Mouse (Mus musculus) Muller cell, postnatal 12 days (primary cell): ENCODE results near the gene Shkbp1.

ENCODE experiments used
- DNase-seq: peaks from one replicate; pipeline ENCODE4 v3.0.0-alpha.2; 2015; ENCODE audit errors: inconsistent ontology term

Gene Shkbp1

GRCm38 (mm10) chr7:27334405-27334911 is 21.4 kb downstream of the Shkbp1 start:
- no peak for DNase-seq

DNA sequence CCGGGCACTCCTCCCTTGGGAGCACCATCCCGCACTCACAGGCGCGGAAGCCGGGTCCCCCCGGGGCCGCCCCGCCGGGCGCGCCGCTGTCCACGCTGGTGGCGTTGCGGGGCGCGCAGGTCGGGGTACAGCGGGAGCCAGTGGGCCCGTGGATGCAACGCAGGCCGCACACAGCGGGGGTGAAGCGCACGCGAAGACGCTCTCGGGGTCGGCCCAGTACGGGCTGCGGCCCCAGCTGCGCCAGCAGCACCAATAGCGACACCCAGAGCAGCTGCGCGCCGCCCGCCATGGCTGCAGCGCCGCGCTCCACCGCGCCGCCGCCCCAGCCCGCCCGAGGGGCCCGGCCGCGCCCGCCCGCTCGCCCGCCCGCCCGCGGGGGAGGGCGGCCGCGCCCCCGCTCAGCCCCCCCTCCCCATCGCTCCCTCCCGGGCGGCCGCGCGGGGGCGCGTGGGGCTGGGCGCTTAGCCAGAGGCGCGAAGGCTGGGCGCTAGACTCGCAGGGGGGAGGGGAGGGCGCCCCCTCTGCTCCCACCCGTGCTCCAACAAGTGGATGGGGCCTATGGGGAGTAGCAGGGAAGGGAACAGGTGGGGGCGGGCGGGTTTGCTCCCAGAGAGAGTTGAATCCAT is 22.4 kb downstream of the Shkbp1 start:
- peak; percentile 38 for DNase-seq

- DNase-seq: peak; percentile 90
These were observed 23.2 kb downstream of the Shkbp1 start for GRCm38 (mm10) chr7:27332353-27333199.

GRCm38 (mm10) chr7:27331854-27332253 is 24.0 kb downstream of the Shkbp1 start:
- DNase-seq: no peak

DNA sequence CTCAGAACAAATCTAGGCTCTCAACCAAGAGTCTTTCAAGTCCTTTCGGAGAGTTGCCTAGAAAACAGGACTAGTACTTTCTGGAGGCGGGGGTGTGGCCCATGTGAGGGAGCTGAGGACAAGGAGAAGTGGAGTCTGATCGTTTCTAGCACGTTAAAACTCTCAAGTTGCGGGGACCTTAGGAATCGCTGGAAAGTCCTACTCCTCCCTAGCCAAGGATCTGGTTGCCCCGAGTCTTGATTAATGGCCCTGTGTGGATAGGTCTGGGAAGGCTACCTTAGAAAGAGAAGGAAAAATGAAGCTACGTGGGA is 24.3 kb downstream of the Shkbp1 start:
- no peak for DNase-seq

DNA sequence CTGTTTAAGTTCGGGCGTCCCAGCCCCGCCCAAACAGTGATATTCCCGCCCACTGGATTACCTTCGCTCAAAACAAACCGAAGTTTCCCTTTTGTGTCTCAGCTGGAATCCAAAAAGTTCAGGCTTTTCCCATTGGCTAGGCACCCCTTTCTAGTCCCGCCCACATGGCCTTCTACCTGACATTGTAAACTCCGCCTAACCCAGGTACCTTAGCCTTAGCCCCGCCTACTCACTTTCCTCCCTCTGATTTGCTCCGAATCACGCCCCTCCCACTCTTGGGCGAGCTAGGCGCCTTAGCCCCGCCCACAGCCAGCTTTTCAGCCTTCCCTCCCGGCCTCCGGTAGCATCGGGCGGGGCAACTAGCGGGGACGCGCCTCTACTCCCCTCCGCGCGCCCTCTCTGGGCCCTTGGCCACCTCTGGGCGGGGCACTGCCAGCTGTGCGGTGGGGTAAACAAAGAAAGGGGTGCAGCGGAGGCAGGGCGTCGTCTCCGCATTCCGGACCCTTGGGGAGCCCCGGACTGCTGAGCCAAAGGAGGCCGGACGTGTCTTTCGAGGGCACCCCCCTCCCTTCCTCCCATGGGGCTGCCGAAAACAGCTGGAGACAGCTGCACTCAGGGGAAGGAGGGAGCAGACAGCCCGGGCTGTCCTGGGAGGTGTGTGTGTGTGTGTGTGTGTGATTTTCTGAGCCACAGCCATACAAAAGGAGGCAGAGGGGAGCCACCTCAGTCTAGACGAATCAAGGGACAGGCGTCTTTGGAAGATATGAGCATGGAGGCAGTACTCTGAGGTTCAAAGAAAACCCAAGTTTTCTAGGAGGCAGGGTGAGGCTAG is 24.9 kb downstream of the Shkbp1 start:
- peak; percentile 86 for DNase-seq

- no peak for DNase-seq
These were observed 25.8 kb downstream of the Shkbp1 start for GRCm38 (mm10) chr7:27329981-27330380.

- peak; percentile 87 for DNase-seq
These were observed 26.4 kb downstream of the Shkbp1 start for GRCm38 (mm10) chr7:27329326-27329947.

GRCm38 (mm10) chr7:27328648-27329047 is 27.2 kb downstream of the Shkbp1 start:
- no peak for DNase-seq

GRCm38 (mm10) chr7:27328161-27328560 is 27.7 kb downstream of the Shkbp1 start:
- no peak for DNase-seq

- DNase-seq: no peak
These were observed 28.3 kb downstream of the Shkbp1 start for GRCm38 (mm10) chr7:27327500-27327899.

- no peak for DNase-seq
These were observed 29.5 kb downstream of the Shkbp1 start for GRCm38 (mm10) chr7:27326101-27326880.

DNA sequence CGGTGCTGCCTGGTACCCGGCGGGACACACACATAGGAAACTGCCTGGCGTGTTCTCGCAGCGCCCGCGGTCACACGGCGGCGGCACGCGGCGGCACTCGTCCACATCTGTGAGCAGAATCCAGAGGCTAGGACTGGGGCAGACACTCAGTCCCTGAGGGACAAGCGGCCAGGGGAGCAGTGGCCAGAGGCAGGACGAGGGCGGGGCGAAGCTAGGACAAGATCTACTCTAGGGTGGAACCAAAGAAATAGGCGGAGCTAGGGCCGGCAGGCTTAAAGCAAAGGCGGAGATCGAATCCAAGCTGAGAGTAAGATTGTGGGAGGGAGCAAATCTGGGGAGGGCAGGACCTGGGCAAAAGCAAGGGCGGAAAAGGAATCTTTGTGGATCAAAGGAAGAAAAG is 30.1 kb downstream of the Shkbp1 start:
- DNase-seq: peak; percentile 51

DNA sequence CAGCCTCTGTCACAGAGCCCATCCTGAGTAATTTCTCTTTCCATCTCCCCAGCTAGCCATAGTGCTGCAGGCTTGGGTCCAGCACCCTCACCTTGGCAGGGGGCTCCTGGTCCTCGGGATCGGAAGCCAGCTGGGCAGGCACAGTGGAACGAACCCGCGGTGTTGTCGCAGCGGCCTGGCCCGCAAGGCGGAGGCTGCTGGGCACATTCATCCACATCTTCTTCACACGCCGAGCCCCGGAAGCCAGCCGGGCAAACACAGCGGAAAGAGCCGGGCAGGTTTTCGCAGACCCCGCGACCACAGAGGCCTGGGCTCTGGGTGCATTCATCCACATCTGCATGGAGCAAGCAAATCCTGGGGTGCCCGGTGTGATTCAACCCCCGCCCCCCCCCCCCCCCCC is 30.9 kb downstream of the Shkbp1 start:
- no peak for DNase-seq

- no peak for DNase-seq
These were observed 31.7 kb downstream of the Shkbp1 start for GRCm38 (mm10) chr7:27324161-27324560.

- no peak for DNase-seq
These were observed 32.8 kb downstream of the Shkbp1 start for GRCm38 (mm10) chr7:27323001-27323400.

- no peak for DNase-seq
These were observed 33.5 kb downstream of the Shkbp1 start for GRCm38 (mm10) chr7:27322291-27322690.

DNA sequence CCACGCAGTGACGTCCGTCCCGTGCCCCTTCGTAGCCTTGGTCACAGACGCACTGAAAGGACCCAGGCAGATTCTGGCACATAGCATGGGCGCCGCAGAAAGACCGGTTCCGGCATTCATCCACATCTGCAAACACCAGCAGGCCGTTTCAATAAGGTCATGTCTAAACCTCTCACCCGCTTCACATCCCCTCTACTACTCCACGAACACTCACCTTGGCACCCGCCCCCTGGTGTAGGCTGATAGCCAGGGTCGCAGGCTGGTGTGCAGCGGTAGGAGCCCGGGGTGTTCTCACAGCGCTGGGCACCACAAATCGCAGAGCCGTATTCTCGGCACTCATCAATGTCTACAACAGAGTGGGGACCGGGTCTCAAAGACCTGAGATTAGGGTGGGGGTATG is 36.4 kb downstream of the Shkbp1 start:
- DNase-seq: no peak

GRCm38 (mm10) chr7:27315958-27316357 is 39.9 kb downstream of the Shkbp1 start:
- DNase-seq: peak; percentile 78

GRCm38 (mm10) chr7:27314393-27314792 is 41.4 kb downstream of the Shkbp1 start:
- DNase-seq: no peak

DNA sequence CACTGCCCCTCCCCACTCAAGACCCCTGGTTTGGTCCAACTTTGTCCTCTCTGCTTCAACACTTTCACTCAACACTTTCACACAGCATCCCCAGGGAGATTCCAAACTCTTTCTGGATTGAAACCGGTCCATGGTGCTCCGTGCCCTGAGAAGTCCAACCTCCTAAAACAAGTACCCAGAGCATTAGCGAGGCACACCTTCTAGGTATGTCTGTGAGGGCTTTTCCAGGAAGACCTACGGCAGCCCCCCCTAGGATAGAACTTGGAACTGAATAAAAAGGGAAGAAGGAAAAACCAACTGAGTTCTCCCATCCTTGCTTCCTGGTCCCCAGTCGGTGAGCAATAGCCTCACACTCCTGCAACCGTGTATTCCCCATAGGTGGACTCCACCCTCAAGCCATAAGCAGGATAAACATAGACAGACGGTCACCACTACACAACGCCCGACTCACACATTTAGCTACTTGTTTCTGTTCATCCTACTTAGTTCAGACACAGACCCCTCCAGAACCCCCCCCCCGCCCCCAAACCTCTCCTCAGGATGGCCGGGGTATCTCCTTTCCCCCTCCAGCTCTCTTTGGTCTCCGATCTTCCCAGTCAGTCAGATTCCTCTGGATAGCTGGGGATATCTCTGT is 44.1 kb downstream of the Shkbp1 start:
- DNase-seq: no peak
